Mouse (Mus musculus): Measurements from ENCODE around the gene Rims3. TPM values are rescaled to one million over a fixed set of nuclear protein-coding genes. Genes with fewer than 3 reads are reported as not detected.

Gene Rims3
- polyA plus RNA-seq, 1 experiment = 0.06 TPM

DNA sequence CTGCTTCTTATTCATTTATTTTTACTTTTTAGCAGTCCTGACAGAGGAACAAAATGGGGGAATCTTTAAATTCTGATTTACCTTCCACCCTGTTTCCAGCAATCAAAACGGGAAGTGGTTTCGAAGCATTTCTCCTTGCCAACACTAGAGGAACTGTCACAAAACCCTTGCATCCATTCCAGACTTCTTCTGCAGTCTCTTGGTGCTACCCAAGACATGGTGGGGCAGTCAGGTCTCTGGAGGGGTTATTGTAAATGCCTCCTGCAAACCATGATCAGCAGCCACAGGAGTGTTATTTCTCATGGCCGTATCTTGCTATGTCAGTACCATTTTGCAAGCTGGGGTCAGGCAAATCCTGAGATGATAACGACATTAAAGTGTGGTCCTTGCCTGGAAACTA lies 9.5 kb upstream of the Rims3 start:
- no peak overlapping the region for H3K4me3 ChIP-seq (replicated peaks)
- TF ChIP-seq GATA1 (IDR thresholded peaks at IDR 0.05; ENCODE audit: borderline replicate concordance, low read length) (no peak), FLI1 (IDR thresholded peaks at IDR 0.05; ENCODE audit: low read length) (no peak)
- H3K9me3 ChIP-seq = no peaks in the 10 kb centered on the region
- peaks cover 48% of the 10 kb centered on the region for H3K27me3 ChIP-seq (replicated peaks)
- H3K36me3 ChIP-seq (replicated peaks; ENCODE audit: low read length) = no peaks in the 10 kb centered on the region
- H3K4me1 ChIP-seq = no peaks in the 10 kb centered on the region

DNA sequence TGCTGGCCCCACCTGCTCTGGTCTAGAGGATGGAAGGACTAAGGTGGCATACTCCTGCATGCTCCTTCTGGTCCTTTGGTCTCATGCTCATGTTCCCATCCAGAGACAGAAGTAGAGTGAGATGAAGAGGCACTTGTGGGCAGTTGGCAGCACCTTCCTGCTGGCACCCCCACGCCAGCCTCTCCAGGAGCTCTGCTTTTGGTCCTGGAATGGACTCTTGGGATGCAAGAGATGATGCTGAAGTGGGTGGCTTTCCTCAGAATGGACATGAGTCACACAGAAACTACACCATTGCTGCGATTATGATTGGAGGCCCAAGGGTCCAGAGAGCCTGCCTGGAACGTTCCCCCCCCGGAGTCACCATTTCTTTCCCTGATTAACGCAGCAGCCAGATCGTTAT lies 5.7 kb upstream of the Rims3 start:
- Histone ChIP-seq H3K9me3 (peaks cover 4% of the 10 kb centered on the region), H3K4me3 (replicated peaks) (no peak overlapping the region), H3K36me3 (replicated peaks; ENCODE audit: low read length) (no peaks in the 10 kb centered on the region), H3K4me1 (no peaks in the 10 kb centered on the region; the same call in 1 of the 2 replicates), H3K27me3 (replicated peaks) (peaks cover 55% of the 10 kb centered on the region)
- TF ChIP-seq GATA1 (IDR thresholded peaks at IDR 0.05; ENCODE audit: borderline replicate concordance, low read length) (no peak), FLI1 (IDR thresholded peaks at IDR 0.05; ENCODE audit: low read length) (no peak)

DNA sequence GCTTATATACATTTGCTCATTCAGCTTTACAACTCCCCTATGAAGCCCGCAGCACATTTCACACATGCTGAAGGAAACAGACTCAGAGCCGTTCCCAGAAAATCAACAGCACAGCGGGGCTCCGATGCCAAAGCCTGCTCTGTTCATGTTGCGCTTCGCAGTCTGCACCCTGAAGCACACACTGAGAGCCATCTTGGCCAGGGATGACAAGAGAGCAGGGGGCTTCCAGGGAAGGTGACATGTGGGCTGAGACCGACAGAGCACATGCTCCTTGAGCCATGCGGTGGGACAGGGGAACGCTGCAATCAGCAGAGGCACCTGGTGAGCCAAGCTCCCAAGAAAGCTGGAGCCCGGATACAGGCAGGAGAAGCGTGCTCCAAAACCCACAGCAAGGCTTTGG lies 5.2 kb upstream of the Rims3 start:
- Histone ChIP-seq H3K36me3 (replicated peaks; ENCODE audit: low read length) (no peaks in the 10 kb centered on the region), H3K4me1 (peaks cover under 1% of the 10 kb centered on the region), H3K27me3 (replicated peaks) (peaks cover 58% of the 10 kb centered on the region), H3K9me3 (peaks cover 9% of the 10 kb centered on the region), H3K4me3 (replicated peaks) (no peak overlapping the region)
- TF ChIP-seq GATA1 (IDR thresholded peaks at IDR 0.05; ENCODE audit: borderline replicate concordance, low read length) (no peak), FLI1 (IDR thresholded peaks at IDR 0.05; ENCODE audit: low read length) (no peak)

DNA sequence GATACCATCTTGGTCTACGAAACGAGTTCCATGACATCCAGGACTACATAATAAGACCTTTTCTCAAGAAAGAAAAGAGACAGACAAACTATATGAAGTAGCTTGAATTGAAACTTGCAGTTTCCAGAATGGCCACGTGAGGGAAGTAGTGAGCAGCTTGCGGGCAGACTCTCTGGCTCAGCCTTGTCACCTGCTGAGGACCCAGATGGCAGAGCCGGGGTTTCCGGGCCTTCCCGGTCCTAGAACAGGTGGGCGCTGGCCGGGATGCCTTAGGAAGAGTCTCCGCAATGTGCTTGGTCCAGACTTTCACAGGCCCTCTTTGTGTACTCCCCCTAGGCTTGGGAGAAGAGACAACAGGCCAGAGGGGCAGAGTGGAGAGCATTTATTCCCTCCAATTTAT lies 3.7 kb upstream of the Rims3 start:
- TF ChIP-seq GATA1 (IDR thresholded peaks at IDR 0.05; ENCODE audit: borderline replicate concordance, low read length) (no peak), FLI1 (IDR thresholded peaks at IDR 0.05; ENCODE audit: low read length) (no peak)
- peaks cover 66% of the 10 kb centered on the region for H3K27me3 ChIP-seq (replicated peaks)

DNA sequence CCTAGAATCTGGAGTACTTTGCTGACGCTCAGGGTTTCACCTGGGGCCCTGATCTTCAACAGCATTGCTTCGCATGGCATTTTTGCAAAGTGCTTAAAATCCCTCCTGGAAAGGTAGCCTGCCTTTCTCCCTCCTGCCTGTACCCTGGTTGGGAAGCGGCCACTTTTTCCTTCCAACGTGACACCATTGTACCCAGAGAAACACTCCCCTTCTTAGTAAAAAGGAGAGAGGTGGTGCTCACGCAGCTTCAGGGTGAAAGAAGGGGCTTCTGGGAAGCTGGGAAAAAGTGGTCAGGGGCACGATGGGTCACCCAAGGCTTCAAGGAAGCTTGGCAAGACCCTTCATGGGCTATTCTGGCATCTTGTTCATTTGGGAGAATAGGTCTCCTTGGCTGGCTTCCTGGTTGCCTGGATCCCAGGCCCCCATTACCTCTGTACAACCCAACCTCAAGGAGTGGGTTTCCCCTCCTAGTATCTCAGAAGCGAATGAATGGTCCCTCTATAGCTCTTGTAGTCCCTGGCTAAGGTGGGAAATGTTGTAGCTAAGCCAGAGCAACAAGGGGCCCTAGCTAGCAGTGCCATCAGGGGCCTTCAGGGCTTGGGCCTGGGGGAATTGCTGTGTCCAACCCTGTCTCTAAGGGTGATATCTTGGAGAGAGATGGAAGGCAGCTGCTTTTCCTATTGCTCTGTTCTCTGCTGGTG lies 894 bp downstream of the Rims3 start:
- peaks cover 86% of the 10 kb centered on the region for H3K27me3 ChIP-seq (replicated peaks)
- TF ChIP-seq FLI1 (IDR thresholded peaks at IDR 0.05; ENCODE audit: low read length) = no peak
- no peak for TF ChIP-seq GATA1 (IDR thresholded peaks at IDR 0.05; ENCODE audit: borderline replicate concordance, low read length)
- no peaks in the 10 kb centered on the region for H3K36me3 ChIP-seq (replicated peaks; ENCODE audit: low read length)
- H3K4me3 ChIP-seq (replicated peaks) = no peak overlapping the region
- H3K4me1 ChIP-seq = peaks cover 6% of the 10 kb centered on the region
- peaks cover 11% of the 10 kb centered on the region for H3K9me3 ChIP-seq

More for the DNA sequence above, 3.7 kb upstream of the Rims3 start:
- no peak overlapping the region for H3K4me3 ChIP-seq (replicated peaks)
- no peaks in the 10 kb centered on the region for H3K36me3 ChIP-seq (replicated peaks; ENCODE audit: low read length)
- H3K9me3 ChIP-seq = peaks cover 11% of the 10 kb centered on the region
- H3K4me1 ChIP-seq = peaks cover 6% of the 10 kb centered on the region

DNA sequence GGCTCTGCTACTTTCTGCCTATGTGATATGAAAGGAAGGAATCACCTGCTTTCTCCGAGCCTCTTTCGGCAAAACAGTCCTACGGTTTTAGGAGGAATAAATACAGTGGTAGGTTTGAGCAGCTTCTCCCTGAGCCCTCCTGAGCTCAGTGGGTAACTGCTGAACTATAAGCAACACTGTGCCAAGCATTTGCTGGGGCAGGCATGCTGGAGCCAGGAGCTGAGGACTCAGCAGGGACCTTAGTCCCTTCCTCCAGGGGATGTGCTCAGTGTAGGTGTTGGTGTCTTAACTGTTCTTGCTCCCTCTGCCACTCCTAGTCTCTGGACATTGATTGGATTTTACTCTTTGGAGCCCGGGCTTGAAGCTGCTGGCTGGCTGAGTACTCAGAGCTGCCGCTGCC lies 1.8 kb downstream of the Rims3 start:
- TF ChIP-seq FLI1 (IDR thresholded peaks at IDR 0.05; ENCODE audit: low read length) (no peak), GATA1 (IDR thresholded peaks at IDR 0.05; ENCODE audit: borderline replicate concordance, low read length) (no peak)
- peaks cover 6% of the 10 kb centered on the region for H3K4me1 ChIP-seq
- peaks cover 11% of the 10 kb centered on the region for H3K9me3 ChIP-seq
- H3K27me3 ChIP-seq (replicated peaks) = peaks cover 94% of the 10 kb centered on the region
- no peak overlapping the region for H3K4me3 ChIP-seq (replicated peaks)
- no peaks in the 10 kb centered on the region for H3K36me3 ChIP-seq (replicated peaks; ENCODE audit: low read length)

DNA sequence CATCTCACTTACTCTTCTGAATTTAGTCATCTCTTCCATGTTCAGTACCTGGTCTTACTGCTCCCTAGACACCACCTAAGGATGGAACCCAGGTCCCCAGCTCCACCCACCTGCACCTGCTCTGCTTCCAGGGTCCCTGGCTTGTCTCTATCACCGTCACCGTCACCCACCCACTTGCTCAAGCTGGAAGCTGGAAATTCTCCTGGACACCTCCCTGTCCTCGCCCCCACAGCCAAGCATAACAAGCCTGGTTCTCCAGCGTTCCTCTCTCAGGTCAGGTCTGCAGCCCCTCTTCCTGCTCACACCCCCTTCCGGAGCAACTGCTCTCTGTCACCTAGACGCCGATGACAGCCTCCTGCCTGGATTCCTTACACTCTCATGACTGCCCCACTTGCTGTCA lies 5.2 kb downstream of the Rims3 start:
- peaks cover 83% of the 10 kb centered on the region for H3K27me3 ChIP-seq (replicated peaks)
- H3K9me3 ChIP-seq = no peaks in the 10 kb centered on the region
- H3K4me3 ChIP-seq (replicated peaks) = no peak overlapping the region
- H3K4me1 ChIP-seq = peaks cover 1% of the 10 kb centered on the region
- TF ChIP-seq FLI1 (IDR thresholded peaks at IDR 0.05; ENCODE audit: low read length) (no peak), GATA1 (IDR thresholded peaks at IDR 0.05; ENCODE audit: borderline replicate concordance, low read length) (no peak)
- H3K36me3 ChIP-seq (replicated peaks; ENCODE audit: low read length) = no peaks in the 10 kb centered on the region

DNA sequence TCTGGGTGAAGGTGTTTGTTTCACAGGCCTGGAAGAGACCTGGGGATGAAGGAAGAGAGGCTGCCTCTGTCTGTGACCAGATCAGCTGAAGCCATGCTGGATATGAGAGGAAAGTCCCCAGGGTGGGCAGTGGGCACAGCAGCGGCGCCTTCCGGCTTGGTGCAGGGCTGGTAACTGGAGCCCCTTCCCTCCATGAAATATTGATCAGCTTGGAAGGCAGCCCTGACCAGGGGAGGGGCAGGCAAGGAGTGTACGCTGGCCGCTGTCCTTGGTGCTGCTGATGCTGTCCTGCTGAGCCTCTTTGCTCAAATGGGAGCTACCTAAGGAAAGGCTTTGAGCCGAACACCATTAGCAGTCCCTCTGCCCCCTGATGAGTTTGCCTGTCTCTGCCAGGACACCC lies 11.6 kb downstream of the Rims3 start:
- TF ChIP-seq GATA1 (IDR thresholded peaks at IDR 0.05; ENCODE audit: borderline replicate concordance, low read length) (no peak), FLI1 (IDR thresholded peaks at IDR 0.05; ENCODE audit: low read length) (no peak)
- no peak overlapping the region for H3K4me3 ChIP-seq (replicated peaks)
- no peaks in the 10 kb centered on the region; the same call in 1 of the 2 replicates for H3K4me1 ChIP-seq
- no peaks in the 10 kb centered on the region for H3K9me3 ChIP-seq
- H3K36me3 ChIP-seq (replicated peaks; ENCODE audit: low read length) = no peaks in the 10 kb centered on the region
- peaks cover 72% of the 10 kb centered on the region for H3K27me3 ChIP-seq (replicated peaks)

DNA sequence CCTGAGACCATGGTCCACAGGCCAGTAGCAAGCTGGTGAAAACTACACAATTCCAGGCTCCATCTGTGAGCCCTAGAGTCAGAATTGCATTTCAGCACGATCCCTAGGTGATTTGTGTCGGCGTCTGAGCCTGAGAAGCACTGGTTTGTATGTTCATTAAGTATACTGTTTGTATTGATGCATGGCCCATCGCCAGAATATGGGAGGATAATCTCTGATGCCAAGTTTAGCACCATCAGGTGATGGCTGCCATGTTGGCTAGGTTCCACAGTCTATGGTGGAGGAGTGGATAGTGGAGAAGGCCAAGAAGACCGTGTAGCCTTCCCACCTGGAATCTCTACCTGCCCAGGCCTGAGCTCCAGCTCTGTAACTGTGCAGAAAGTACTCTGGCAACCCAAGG lies 13.6 kb downstream of the Rims3 start:
- Histone ChIP-seq H3K27me3 (replicated peaks) (peaks cover 73% of the 10 kb centered on the region), H3K9me3 (no peaks in the 10 kb centered on the region), H3K36me3 (replicated peaks; ENCODE audit: low read length) (no peaks in the 10 kb centered on the region), H3K4me3 (replicated peaks) (no peak overlapping the region), H3K4me1 (no peaks in the 10 kb centered on the region; the same call in 1 of the 2 replicates)
- no peak for TF ChIP-seq GATA1 (IDR thresholded peaks at IDR 0.05; ENCODE audit: borderline replicate concordance, low read length)
- no peak for TF ChIP-seq FLI1 (IDR thresholded peaks at IDR 0.05; ENCODE audit: low read length)

DNA sequence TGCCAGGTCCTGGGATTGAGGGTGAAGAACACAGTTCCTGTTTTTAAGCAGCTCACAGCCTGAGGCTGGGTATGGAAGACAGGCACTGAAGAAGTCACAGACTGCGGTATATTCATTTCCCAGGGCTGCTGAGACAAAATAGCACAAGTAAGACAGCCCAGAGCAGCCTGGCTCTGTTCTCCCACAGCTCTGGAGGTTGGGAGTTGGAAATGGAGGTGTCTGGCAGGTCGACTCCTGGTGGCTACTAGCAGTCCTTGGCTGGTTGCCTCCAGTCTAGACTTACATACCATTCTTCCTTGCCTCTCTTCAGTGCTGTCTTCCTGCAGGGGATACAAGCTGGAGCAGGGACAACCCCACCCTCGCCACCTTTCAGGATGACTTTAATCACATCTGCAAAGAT lies 14.4 kb downstream of the Rims3 start:
- H3K27me3 ChIP-seq (replicated peaks) = peaks cover 75% of the 10 kb centered on the region
- TF ChIP-seq GATA1 (IDR thresholded peaks at IDR 0.05; ENCODE audit: borderline replicate concordance, low read length) (no peak), FLI1 (IDR thresholded peaks at IDR 0.05; ENCODE audit: low read length) (no peak)

More for the DNA sequence above, 14.4 kb downstream of the Rims3 start:
- H3K9me3 ChIP-seq = no peaks in the 10 kb centered on the region
- H3K4me1 ChIP-seq = no peaks in the 10 kb centered on the region; the same call in 1 of the 2 replicates
- H3K36me3 ChIP-seq (replicated peaks; ENCODE audit: low read length) = no peaks in the 10 kb centered on the region
- H3K4me3 ChIP-seq (replicated peaks) = no peak overlapping the region

Measured in megakaryocyte, embryonic 14.5 days (primary cell).